Mouse (Mus musculus): ENCODE measurements at regions not wholly inside any gene's neighbourhood (a gene's known extent, or its start where the extent isn't known, plus 50 kb on each side); places are given as distances from the start of the nearest gene placed in this dataset.

DNA sequence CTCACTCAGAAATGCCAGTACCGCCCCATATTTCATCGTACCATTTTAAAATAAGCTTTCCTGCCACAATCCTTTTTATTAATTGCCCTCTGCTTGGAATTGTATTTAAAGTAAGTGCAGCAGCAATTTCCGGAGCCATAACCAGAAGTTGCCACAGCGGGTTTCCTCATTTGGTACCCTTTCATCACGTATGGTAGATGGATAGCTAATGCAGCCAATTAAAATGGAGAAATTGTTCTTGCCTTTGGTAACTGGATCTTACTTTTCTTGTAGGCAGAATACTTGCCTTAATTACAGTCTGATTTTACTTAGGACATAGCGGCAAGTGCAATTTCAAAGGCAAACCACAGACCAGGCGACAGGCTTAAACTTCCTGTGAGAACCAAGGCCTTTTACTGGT lies 961.8 kb downstream of the Robo2 start:
- no peak for TF ChIP-seq CTCF (IDR thresholded peaks at IDR 0.05; ENCODE audit: borderline replicate concordance, insufficient read depth, low read length)
- TF ChIP-seq POLR2A (IDR thresholded peaks at IDR 0.05; ENCODE audit: low read depth, low read length), result no peak

Measured in embryonic fibroblast, embryonic 13.5 days (primary cell).